Mouse (Mus musculus) heart, adult 2 months (tissue): ENCODE measurements around the gene D5Ertd579e.

Experiments
- CTCF ChIP-seq: fragments of 200-600 bp; IDR thresholded peaks from 2 replicates; pipeline ENCODE4 v1.8.1; 2022; ENCODE audit warnings: antibody characterized with exemption, mild to moderate bottlenecking, moderate library complexity
- EP300 ChIP-seq: fragments of 200-500 bp; IDR thresholded peaks from 2 replicates; pipeline ENCODE4 v1.6.1; 2011; ENCODE audit warnings: low read depth, low read length, control low read depth; ENCODE audit not compliant: insufficient read depth
- POLR2A ChIP-seq: fragments of 200-500 bp; IDR thresholded peaks from 2 replicates; pipeline ENCODE4 v1.6.1; 2011; ENCODE audit warnings: mild to moderate bottlenecking, low read depth, low read length, control low read depth; ENCODE audit not compliant: insufficient read depth

DNA sequence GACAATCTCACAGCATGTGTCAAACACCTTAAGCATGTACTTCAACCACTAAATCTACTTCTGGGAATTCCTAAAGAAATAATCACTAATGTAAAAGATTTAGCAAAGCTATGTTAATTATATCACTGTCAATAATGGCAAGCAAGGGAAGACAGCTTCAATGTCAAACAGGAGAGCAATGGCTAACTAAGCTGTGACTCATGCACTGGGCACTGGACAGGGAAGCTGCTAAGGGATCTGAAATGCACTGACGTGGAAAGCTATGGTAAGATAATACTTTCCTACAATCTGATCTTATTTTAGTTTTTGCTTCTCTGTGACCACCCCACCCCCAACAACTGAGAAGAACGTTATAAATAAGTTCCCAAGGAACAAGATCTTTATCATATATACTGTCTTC, 32.5 kb downstream of the D5Ertd579e start:
- TF ChIP-seq POLR2A (no peak), CTCF (no peak), EP300 (no peak)
